Mouse (Mus musculus): ENCODE results near the gene Ugt1a10.

- TF ChIP-seq GATA1 (IDR thresholded peaks at IDR 0.05; ENCODE audit: borderline replicate concordance, low read length) (no peak), FLI1 (IDR thresholded peaks at IDR 0.05; ENCODE audit: low read length) (no peak)
Observed at GRCm38 (mm10) chr1:88074471-88074870, 19.3 kb downstream of the Ugt1a10 start.

All from megakaryocyte, embryonic 14.5 days (primary cell).